Mouse (Mus musculus): ENCODE measurements around the gene Wwtr1. TPM values are rescaled to one million over a fixed set of nuclear protein-coding genes. Genes with fewer than 3 reads are reported as not detected.

Wwtr1 gene
- polyA plus RNA-seq, 1 experiment from 2014 or later = 15.5 TPM

DNA sequence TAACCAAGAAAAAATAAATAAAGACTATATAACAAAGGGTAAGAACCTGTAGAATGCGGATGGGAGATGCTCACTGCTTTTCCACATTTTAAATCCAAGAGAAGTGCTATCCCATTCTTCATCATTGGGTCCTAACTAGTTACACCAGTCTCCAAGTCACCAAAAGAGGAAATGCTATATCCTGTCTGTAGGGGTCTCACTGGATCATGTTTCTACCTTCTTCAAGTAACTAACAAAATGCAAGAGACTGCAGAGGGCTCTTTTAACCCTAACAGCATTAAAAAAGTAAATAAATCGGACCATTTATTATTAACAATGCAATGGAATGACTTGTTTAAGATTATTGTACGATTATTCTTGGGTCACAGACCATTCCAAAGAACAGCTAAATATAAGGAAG, 109.4 kb downstream of the Wwtr1 start:
- no peak overlapping the region for H3K27ac ChIP-seq (ENCODE audit: low read length)
- H3K27me3 ChIP-seq (ENCODE audit: control insufficient read depth, insufficient read depth, low read length) = no peaks in the 10 kb centered on the region
- 42% methylated on average over 3 of the region's 3 CpGs for WGBS
- H3K4me2 ChIP-seq (ENCODE audit: low read depth, low read length) = no peak overlapping the region
- H3K4me3 ChIP-seq (replicated peaks; ENCODE audit: low read length) = no peak overlapping the region
- peaks cover 1% of the 10 kb centered on the region; the same call in 1 of the 2 replicates for H3K4me1 ChIP-seq (ENCODE audit: control insufficient read depth, insufficient read depth, low read length)
- H3K36me3 ChIP-seq (ENCODE audit: control insufficient read depth, insufficient read depth, low read length) = no peaks in the 10 kb centered on the region
- no peak overlapping the region for H3K9ac ChIP-seq (ENCODE audit: low read length)
- no peaks in the 10 kb centered on the region for H3K9me3 ChIP-seq (replicated peaks; ENCODE audit: control insufficient read depth, low read length)
- no peak for ATAC-seq (ENCODE audit: insufficient read depth, low FRiP score)

DNA sequence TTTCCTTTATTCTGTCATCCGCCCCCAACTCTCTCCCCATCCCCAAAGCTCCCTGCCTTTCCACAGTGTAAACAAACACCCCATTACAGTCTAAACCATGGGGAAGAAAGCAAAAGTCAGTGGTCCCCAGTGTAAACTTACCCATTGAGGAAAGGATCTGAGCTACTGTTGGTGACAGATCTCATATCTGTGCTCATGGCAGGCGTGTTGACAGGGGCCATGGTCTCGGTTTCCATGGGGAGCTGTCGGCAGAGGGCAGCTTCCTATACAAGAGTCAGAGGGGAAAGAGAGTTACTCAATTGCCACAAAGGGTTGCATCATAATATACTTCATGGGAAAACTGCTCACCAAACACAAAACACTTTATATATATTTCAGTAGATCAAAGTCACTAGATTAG, 112.4 kb downstream of the Wwtr1 start:
- Histone ChIP-seq H3K36me3 (ENCODE audit: control insufficient read depth, insufficient read depth, low read length) (no peaks in the 10 kb centered on the region; the same call in 1 of the 2 replicates), H3K27me3 (ENCODE audit: control insufficient read depth, insufficient read depth, low read length) (no peaks in the 10 kb centered on the region), H3K4me2 (ENCODE audit: low read depth, low read length) (no peak overlapping the region), H3K4me1 (ENCODE audit: control insufficient read depth, insufficient read depth, low read length) (no peaks in the 10 kb centered on the region), H3K9me3 (replicated peaks; ENCODE audit: control insufficient read depth, low read length) (no peaks in the 10 kb centered on the region), H3K27ac (ENCODE audit: low read length) (no peak overlapping the region), H3K9ac (ENCODE audit: low read length) (no peak overlapping the region), H3K4me3 (replicated peaks; ENCODE audit: low read length) (no peak overlapping the region)
- WGBS = 63% methylated on average over 4 of the region's 4 CpGs
- no peak for ATAC-seq (ENCODE audit: insufficient read depth, low FRiP score)

DNA sequence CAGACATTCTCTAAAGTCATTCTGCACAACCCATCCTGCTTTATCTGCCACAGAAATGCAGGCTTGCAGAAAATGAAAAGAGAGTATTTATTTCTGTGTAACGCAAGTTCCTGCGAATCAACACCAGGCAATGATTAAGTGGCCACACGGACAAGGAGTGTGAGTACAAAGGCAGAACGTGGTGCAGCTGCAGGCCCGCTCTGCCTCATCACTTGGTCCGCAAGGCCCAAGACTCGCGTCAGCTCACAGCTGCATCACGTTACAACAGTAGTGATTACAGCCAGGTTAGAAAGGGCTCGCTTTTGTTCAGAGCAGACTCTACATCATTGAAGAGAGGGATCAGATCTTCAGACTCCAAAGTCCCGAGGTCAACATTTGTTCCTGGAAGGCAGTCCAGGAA, 117.1 kb downstream of the Wwtr1 start:
- WGBS = 45% methylated on average over 11 of the region's 11 CpGs
- Histone ChIP-seq H3K27me3 (ENCODE audit: control insufficient read depth, insufficient read depth, low read length) (no peaks in the 10 kb centered on the region), H3K4me2 (ENCODE audit: low read depth, low read length) (no peak overlapping the region), H3K36me3 (ENCODE audit: control insufficient read depth, insufficient read depth, low read length) (no peaks in the 10 kb centered on the region; the same call in 1 of the 2 replicates), H3K4me3 (replicated peaks; ENCODE audit: low read length) (no peak overlapping the region), H3K9ac (ENCODE audit: low read length) (no peak overlapping the region), H3K9me3 (replicated peaks; ENCODE audit: control insufficient read depth, low read length) (no peaks in the 10 kb centered on the region), H3K4me1 (ENCODE audit: control insufficient read depth, insufficient read depth, low read length) (no peaks in the 10 kb centered on the region), H3K27ac (ENCODE audit: low read length) (no peak overlapping the region)
- no peak for ATAC-seq (ENCODE audit: insufficient read depth, low FRiP score)

DNA sequence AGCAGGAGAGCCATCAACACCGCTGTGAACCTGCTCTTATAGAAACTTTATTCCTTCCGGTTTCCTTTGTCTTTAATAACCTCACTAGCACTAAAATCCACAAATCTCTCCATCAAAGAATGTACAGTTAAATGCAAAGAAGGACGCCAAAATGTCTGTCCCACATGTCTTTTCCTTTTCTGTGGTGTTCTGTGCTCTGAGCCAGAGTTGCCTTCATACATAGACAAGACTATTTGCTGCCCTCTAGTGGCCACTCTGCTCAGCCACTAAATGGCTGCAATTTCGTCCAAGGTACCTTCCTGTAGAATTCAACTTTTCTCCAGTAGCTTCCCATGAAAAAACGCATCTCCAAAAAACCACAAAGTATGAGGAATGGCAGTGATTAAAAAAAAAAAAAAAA, 127.3 kb downstream of the Wwtr1 start:
- Histone ChIP-seq H3K9ac (ENCODE audit: low read length) (no peak overlapping the region), H3K4me1 (ENCODE audit: control insufficient read depth, insufficient read depth, low read length) (0 out of 2 replicates have a peak, but pooled peaks cover 4% of the 10 kb centered on the region), H3K4me2 (ENCODE audit: low read depth, low read length) (no peak overlapping the region), H3K27ac (ENCODE audit: low read length) (no peak overlapping the region), H3K4me3 (replicated peaks; ENCODE audit: low read length) (no peak overlapping the region), H3K27me3 (ENCODE audit: control insufficient read depth, insufficient read depth, low read length) (no peaks in the 10 kb centered on the region), H3K9me3 (replicated peaks; ENCODE audit: control insufficient read depth, low read length) (no peaks in the 10 kb centered on the region), H3K36me3 (ENCODE audit: control insufficient read depth, insufficient read depth, low read length) (no peaks in the 10 kb centered on the region)
- ATAC-seq (ENCODE audit: insufficient read depth, low FRiP score) = no peak
- 36% methylated on average over 5 of the region's 5 CpGs for WGBS

DNA sequence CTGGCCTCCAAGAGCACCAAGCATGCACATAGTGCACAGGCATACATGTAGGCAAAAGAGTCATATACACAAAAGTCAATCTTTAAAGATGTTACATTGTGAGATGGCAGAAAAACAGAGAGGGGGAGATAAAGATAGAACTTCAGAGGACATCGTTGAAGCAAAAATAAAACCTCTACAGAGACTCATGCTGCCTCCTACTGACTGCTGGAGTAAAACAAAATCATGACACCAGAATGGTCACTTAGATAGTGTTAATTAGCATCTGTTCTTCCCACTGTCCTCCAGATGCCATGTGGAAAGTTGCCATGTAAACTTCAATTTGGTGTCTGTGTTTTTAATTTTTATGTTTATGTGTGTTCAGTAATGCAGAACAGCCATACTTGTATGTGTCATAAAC, 127.8 kb downstream of the Wwtr1 start:
- H3K4me3 ChIP-seq (replicated peaks; ENCODE audit: low read length) = no peak overlapping the region
- WGBS = 41% methylated on average over 1 of the region's 1 CpGs
- no peak overlapping the region for H3K27ac ChIP-seq (ENCODE audit: low read length)
- no peak overlapping the region for H3K4me2 ChIP-seq (ENCODE audit: low read depth, low read length)
- no peak for ATAC-seq (ENCODE audit: insufficient read depth, low FRiP score)
- H3K36me3 ChIP-seq (ENCODE audit: control insufficient read depth, insufficient read depth, low read length) = no peaks in the 10 kb centered on the region
- no peak overlapping the region for H3K9ac ChIP-seq (ENCODE audit: low read length)
- 0 out of 2 replicates have a peak, but pooled peaks cover 4% of the 10 kb centered on the region for H3K4me1 ChIP-seq (ENCODE audit: control insufficient read depth, insufficient read depth, low read length)
- no peaks in the 10 kb centered on the region for H3K9me3 ChIP-seq (replicated peaks; ENCODE audit: control insufficient read depth, low read length)
- H3K27me3 ChIP-seq (ENCODE audit: control insufficient read depth, insufficient read depth, low read length) = no peaks in the 10 kb centered on the region

DNA sequence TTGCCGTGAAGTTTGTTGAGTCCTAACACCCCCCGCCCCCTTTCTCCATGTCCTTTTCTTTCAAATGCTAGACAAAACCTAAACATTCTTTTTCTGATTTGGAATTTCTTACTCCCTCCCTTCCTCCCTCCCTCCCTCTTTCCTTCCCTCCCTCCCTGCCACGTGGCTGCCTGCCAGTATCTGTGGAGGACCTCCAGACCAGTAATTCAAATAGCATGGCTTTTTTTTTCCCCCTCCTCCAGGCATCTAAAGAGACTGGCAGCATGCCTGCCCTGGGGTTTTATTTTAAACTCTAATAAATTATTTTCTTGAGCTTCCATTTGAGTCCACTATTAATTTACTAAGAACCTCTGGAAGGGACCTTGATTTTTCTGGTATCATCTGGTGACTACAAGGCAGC, 130.0 kb downstream of the Wwtr1 start:
- Histone ChIP-seq H3K36me3 (ENCODE audit: control insufficient read depth, insufficient read depth, low read length) (no peaks in the 10 kb centered on the region), H3K4me2 (ENCODE audit: low read depth, low read length) (no peak overlapping the region), H3K9me3 (replicated peaks; ENCODE audit: control insufficient read depth, low read length) (no peaks in the 10 kb centered on the region), H3K4me3 (replicated peaks; ENCODE audit: low read length) (no peak overlapping the region), H3K27ac (ENCODE audit: low read length) (no peak overlapping the region), H3K27me3 (ENCODE audit: control insufficient read depth, insufficient read depth, low read length) (no peaks in the 10 kb centered on the region), H3K4me1 (ENCODE audit: control insufficient read depth, insufficient read depth, low read length) (0 out of 2 replicates have a peak, but pooled peaks cover 4% of the 10 kb centered on the region), H3K9ac (ENCODE audit: low read length) (no peak overlapping the region)
- 30% methylated on average over 3 of the region's 3 CpGs for WGBS
- ATAC-seq (ENCODE audit: insufficient read depth, low FRiP score) = peak; percentile 59; the same call in 1 of the 2 replicates

DNA sequence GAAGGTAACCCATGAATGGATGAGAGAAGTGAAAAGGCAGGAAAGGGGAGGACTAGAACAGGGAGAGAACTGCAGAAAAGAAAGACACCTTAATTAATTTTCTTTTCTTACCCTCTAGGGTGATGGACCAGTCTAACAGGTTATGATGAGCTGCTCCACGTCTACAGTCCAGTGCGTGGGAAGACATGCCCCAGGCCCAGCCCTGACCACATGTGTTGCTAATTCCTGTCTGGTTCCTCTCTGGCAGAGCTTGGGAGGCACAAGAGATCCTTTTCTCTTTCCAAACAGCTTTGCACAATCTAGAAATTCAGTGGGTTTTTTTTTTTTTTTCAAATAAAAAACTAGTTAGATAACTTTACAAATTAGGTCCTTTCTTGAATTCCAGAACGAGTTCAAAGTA, 134.8 kb downstream of the Wwtr1 start:
- Histone ChIP-seq H3K4me1 (ENCODE audit: control insufficient read depth, insufficient read depth, low read length) (0 out of 2 replicates have a peak, but pooled peaks cover 2% of the 10 kb centered on the region), H3K4me3 (replicated peaks; ENCODE audit: low read length) (no peak overlapping the region), H3K9me3 (replicated peaks; ENCODE audit: control insufficient read depth, low read length) (no peaks in the 10 kb centered on the region), H3K27ac (ENCODE audit: low read length) (no peak overlapping the region), H3K27me3 (ENCODE audit: control insufficient read depth, insufficient read depth, low read length) (no peaks in the 10 kb centered on the region), H3K9ac (ENCODE audit: low read length) (no peak overlapping the region), H3K4me2 (ENCODE audit: low read depth, low read length) (no peak overlapping the region), H3K36me3 (ENCODE audit: control insufficient read depth, insufficient read depth, low read length) (no peaks in the 10 kb centered on the region)
- 52% methylated on average over 3 of the region's 3 CpGs for WGBS
- ATAC-seq (ENCODE audit: insufficient read depth, low FRiP score) = no peak

DNA sequence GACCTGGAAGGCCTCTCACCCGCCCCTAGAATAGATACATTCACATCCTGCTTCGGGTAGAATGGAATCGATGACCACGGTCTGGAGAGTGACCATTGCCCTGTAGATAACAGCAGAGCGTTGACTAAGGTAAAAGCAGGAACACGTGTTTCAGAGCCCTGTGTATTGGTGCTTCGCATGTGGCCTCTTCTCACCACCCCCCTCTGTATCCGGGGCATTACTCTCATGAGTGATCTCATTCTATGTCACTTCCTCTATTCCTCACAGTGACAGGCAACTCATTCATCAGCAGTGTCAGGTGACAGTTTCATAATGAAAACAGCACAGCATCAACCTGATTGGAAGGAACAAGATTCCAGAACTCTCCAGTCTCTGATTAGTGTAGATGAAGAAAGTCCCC, 140.3 kb downstream of the Wwtr1 start:
- no peak overlapping the region for H3K9ac ChIP-seq (ENCODE audit: low read length)
- no peak overlapping the region for H3K27ac ChIP-seq (ENCODE audit: low read length)
- ATAC-seq (ENCODE audit: insufficient read depth, low FRiP score) = no peak

DNA sequence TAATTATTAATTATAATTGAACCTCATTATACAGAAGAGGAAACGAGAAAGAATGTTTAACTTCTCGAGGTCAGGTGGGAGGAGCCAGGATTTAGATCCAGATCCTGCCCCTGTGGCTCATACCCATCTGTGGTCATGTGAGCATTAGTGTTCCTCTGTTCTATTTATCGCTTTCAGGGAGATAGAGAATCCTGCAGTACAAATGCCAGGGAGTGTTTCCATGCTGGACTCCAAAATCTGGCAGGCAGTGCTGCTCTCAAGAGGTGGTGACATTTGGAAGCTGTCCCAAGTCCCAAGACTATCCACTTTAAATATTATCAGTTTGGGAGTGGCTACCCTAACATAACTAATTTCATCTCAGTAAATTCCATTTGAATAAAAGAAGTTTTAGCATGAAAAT, 144.0 kb downstream of the Wwtr1 start:
- no peak overlapping the region for H3K4me2 ChIP-seq (ENCODE audit: low read depth, low read length)
- H3K4me3 ChIP-seq (replicated peaks; ENCODE audit: low read length) = no peak overlapping the region
- H3K36me3 ChIP-seq (ENCODE audit: control insufficient read depth, insufficient read depth, low read length) = no peaks in the 10 kb centered on the region
- no peak overlapping the region for H3K27ac ChIP-seq (ENCODE audit: low read length)
- no peaks in the 10 kb centered on the region for H3K4me1 ChIP-seq (ENCODE audit: control insufficient read depth, insufficient read depth, low read length)
- no peak overlapping the region for H3K9ac ChIP-seq (ENCODE audit: low read length)
- no peak for ATAC-seq (ENCODE audit: insufficient read depth, low FRiP score)
- WGBS = 53% methylated on average over 3 of the region's 3 CpGs
- no peaks in the 10 kb centered on the region for H3K27me3 ChIP-seq (ENCODE audit: control insufficient read depth, insufficient read depth, low read length)
- no peaks in the 10 kb centered on the region for H3K9me3 ChIP-seq (replicated peaks; ENCODE audit: control insufficient read depth, low read length)

More for the DNA sequence above, 140.3 kb downstream of the Wwtr1 start:
- no peak overlapping the region for H3K4me2 ChIP-seq (ENCODE audit: low read depth, low read length)
- no peaks in the 10 kb centered on the region for H3K4me1 ChIP-seq (ENCODE audit: control insufficient read depth, insufficient read depth, low read length)
- H3K4me3 ChIP-seq (replicated peaks; ENCODE audit: low read length) = no peak overlapping the region
- no peaks in the 10 kb centered on the region for H3K9me3 ChIP-seq (replicated peaks; ENCODE audit: control insufficient read depth, low read length)
- no peaks in the 10 kb centered on the region for H3K27me3 ChIP-seq (ENCODE audit: control insufficient read depth, insufficient read depth, low read length)
- no peaks in the 10 kb centered on the region for H3K36me3 ChIP-seq (ENCODE audit: control insufficient read depth, insufficient read depth, low read length)
- WGBS = 75% methylated on average over 8 of the region's 8 CpGs

DNA sequence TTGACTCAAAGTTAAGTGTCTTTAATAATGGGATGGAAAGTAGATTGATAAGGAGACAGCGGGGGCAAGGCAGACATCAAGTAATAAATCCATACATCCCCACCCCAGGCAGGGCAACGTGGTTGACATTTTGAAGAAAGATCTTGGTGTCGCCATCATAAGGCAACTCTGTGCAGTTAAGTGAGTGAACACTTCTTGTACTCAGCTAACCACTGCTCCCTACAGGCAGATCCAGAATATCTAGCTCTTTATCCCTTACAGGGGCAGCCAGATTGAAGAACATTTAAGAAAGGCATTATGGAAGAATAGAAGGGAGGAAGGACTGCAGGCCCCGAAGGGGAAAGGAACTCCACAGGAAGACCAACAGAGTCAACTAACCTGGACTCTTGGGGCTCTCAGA, 146.2 kb downstream of the Wwtr1 start:
- H3K9ac ChIP-seq (ENCODE audit: low read length) = no peak overlapping the region
- H3K4me1 ChIP-seq (ENCODE audit: control insufficient read depth, insufficient read depth, low read length) = no peaks in the 10 kb centered on the region
- no peaks in the 10 kb centered on the region for H3K36me3 ChIP-seq (ENCODE audit: control insufficient read depth, insufficient read depth, low read length)
- H3K9me3 ChIP-seq (replicated peaks; ENCODE audit: control insufficient read depth, low read length) = no peaks in the 10 kb centered on the region
- WGBS = 52% methylated on average over 4 of the region's 4 CpGs
- H3K4me2 ChIP-seq (ENCODE audit: low read depth, low read length) = no peak overlapping the region
- no peak overlapping the region for H3K27ac ChIP-seq (ENCODE audit: low read length)
- no peak overlapping the region for H3K4me3 ChIP-seq (replicated peaks; ENCODE audit: low read length)
- no peaks in the 10 kb centered on the region for H3K27me3 ChIP-seq (ENCODE audit: control insufficient read depth, insufficient read depth, low read length)
- no peak for ATAC-seq (ENCODE audit: insufficient read depth, low FRiP score)

Data from stomach, embryonic 16.5 days (tissue).